32 mouse cellular contexts compared by ENCODE assay signal in the genomic region with DNA sequence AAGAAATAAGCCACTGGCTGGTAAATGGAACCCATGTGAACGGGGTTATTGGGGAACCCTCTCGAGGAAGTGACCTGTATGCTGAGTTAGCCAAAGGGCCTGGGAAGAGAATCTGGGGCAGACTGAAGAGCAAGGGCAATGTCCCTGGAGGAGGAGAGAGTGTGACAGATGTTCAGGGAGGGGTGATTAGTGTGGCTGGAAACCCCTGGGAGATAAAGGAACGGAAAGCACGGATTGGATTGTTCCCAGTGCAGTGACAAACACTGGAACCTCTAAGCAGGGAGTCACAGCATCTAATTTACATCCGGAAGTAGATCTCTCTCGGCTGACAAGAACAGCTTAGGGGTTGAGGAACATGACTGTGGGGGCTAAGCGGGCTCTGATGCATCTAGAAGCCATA. TPM values are rescaled to one million over a fixed set of nuclear protein-coding genes. Genes with fewer than 3 reads are reported as not detected.
DNase-seq lines count a peak whose midpoint lies in the region; ATAC-seq lines count a peak whose summit lies in the region.
"Had no signal": no experiment of that assay in that cellular context is flagged by ENCODE, and none has a peak within 500 bp of the region (broad histone marks: within the 10 kb centered on the region; RNA-seq: fewer than 3 reads in every experiment).

No protein-coding gene starts in this region.

- peak overlapping the region; percentile 11; the same call in 1 of the 2 replicates for H3K4me2 ChIP-seq in heart, embryonic 14.5 days (ENCODE audit: low read length)
- no peak overlapping the region for H3K4me2 ChIP-seq in midbrain, embryonic 15.5 days
- H3K4me2 ChIP-seq: embryonic facial prominence, embryonic 15.5 days; heart, embryonic 13.5 days; hindbrain, embryonic 15.5 days; limb, embryonic 12.5 days; liver, embryonic 13.5 days; lung, embryonic 15.5 days; neural tube, embryonic 12.5 days had no signal

- no peak overlapping the region for H3K27ac ChIP-seq in heart, embryonic 14.5 days (replicated peaks in 1 of 2; ENCODE audit: control insufficient read depth in 1 of 2, insufficient read depth in 1 of 2, low read depth in 2 of 2, low read length in 2 of 2)
- peak overlapping the region; percentile 49; the same call in 1 of the 2 replicates for H3K27ac ChIP-seq in midbrain, embryonic 10.5 days (replicated peaks)
- H3K27ac ChIP-seq in midbrain, embryonic 15.5 days, result no peak overlapping the region
- H3K27ac ChIP-seq: embryonic facial prominence, embryonic 15.5 days; forebrain, embryonic 10.5 days; heart, embryonic 13.5 days; hindbrain, embryonic 15.5 days; kidney, postnatal 0 days; limb, embryonic 12.5 days; liver, embryonic 13.5 days; lung, embryonic 15.5 days; neural tube, embryonic 12.5 days had no signal

- H3K36me3 ChIP-seq in heart, embryonic 14.5 days (ENCODE audit: control insufficient read depth, insufficient read depth, low read length), result no peaks in the 10 kb centered on the region
- peaks cover 2% of the 10 kb centered on the region; the same call in 1 of the 2 replicates for H3K36me3 ChIP-seq in midbrain, embryonic 10.5 days
- no peaks in the 10 kb centered on the region for H3K36me3 ChIP-seq in midbrain, embryonic 15.5 days (replicated peaks)
- H3K36me3 ChIP-seq: embryonic facial prominence, embryonic 15.5 days; heart, embryonic 13.5 days; hindbrain, embryonic 15.5 days; limb, embryonic 12.5 days; liver, embryonic 13.5 days; lung, embryonic 15.5 days; neural tube, embryonic 12.5 days had no signal

- no peaks in the 10 kb centered on the region for H3K9me3 ChIP-seq in heart, embryonic 14.5 days (ENCODE audit: control insufficient read depth, low read length)
- H3K9me3 ChIP-seq in midbrain, embryonic 10.5 days (replicated peaks), result no peaks in the 10 kb centered on the region
- no peaks in the 10 kb centered on the region for H3K9me3 ChIP-seq in midbrain, embryonic 15.5 days
- H3K9me3 ChIP-seq: embryonic facial prominence, embryonic 15.5 days; forebrain, embryonic 10.5 days; heart, embryonic 13.5 days; hindbrain, embryonic 15.5 days; limb, embryonic 12.5 days; liver, embryonic 13.5 days; lung, embryonic 15.5 days; neural tube, embryonic 12.5 days had no signal

- no peak for ATAC-seq in heart, embryonic 14.5 days (ENCODE audit: insufficient number of reproducible peaks, insufficient read depth, low FRiP score, low read depth)
- ATAC-seq in midbrain, embryonic 15.5 days (replicated peaks), result no peak
- ATAC-seq: activated CD4-positive, CD25-positive, alpha-beta regulatory T cell, adult 4 months; CD4-positive, CD25-positive, alpha-beta regulatory T cell, adult 4 months; intestine, postnatal 0 days; Patski had no signal

- 0 out of 2 replicates have a peak overlapping the region, but pooled peaks have one; percentile 25 for H3K9ac ChIP-seq in heart, embryonic 14.5 days (ENCODE audit: low read length)
- H3K9ac ChIP-seq in midbrain, embryonic 15.5 days, result no peak overlapping the region
- H3K9ac ChIP-seq: embryonic facial prominence, embryonic 15.5 days; heart, embryonic 13.5 days; hindbrain, embryonic 15.5 days; limb, embryonic 12.5 days; liver, embryonic 13.5 days; lung, embryonic 15.5 days; neural tube, embryonic 12.5 days had no signal

- peak; percentile 11 for DNase-seq in cerebellum, adult 11-12 months
- no peak for DNase-seq in cerebellum, adult 18-20 months
- no peak for DNase-seq in heart, postnatal 25 days (ENCODE audit: low spot score)
- DNase-seq in midbrain, embryonic 10.5 days (ENCODE audit: low spot score), result no peak
- DNase-seq in retina, embryonic 14.5 days (ENCODE audit: low spot score), result peak; percentile 53
- DNase-seq in thymus, postnatal 0 days (ENCODE audit: low spot score), result no peak
- DNase-seq: adrenal gland, postnatal 14 days; cerebellum, postnatal 36 days; gastrocnemius, postnatal 36 days; liver, embryonic 13.5 days; lung, postnatal 4 days; spleen, adult 18-20 months; thymus, postnatal 4 days had no signal

- no peak overlapping the region for H3K4me3 ChIP-seq in heart, embryonic 14.5 days (ENCODE audit: control insufficient read depth in 1 of 2, insufficient read depth in 1 of 2, low read depth in 1 of 2, low read length in 2 of 2)
- H3K4me3 ChIP-seq in midbrain, embryonic 10.5 days, result no peak overlapping the region
- no peak overlapping the region for H3K4me3 ChIP-seq in midbrain, embryonic 15.5 days
- H3K4me3 ChIP-seq: embryonic facial prominence, embryonic 15.5 days; forebrain, embryonic 10.5 days; heart, embryonic 13.5 days; hindbrain, embryonic 15.5 days; limb, embryonic 12.5 days; liver, embryonic 13.5 days; lung, embryonic 15.5 days; neural tube, embryonic 12.5 days had no signal

- peaks cover 15 to 19% of the 10 kb centered on the region in 2 experiments for H3K4me1 ChIP-seq in heart, embryonic 14.5 days (ENCODE audit: control insufficient read depth in 2 of 2, insufficient read depth in 2 of 2, low read length in 2 of 2)
- peaks cover 49% of the 10 kb centered on the region for H3K4me1 ChIP-seq in midbrain, embryonic 10.5 days
- peaks cover 16% of the 10 kb centered on the region for H3K4me1 ChIP-seq in midbrain, embryonic 15.5 days

- 20% methylated on average over 7 of the region's 7 CpGs for WGBS in heart, embryonic 14.5 days
- WGBS in midbrain, embryonic 10.5 days, result 34% methylated on average over 7 of the region's 7 CpGs
- 25% methylated on average over 7 of the region's 7 CpGs for WGBS in midbrain, embryonic 15.5 days

- intact Hi-C loops in heart, postnatal 25 days (cut with DNase I), result loop anchor here (2.0 kb wide), 2 partner anchors 33 to 51 kb away; no protein-coding TSS in a partner anchor

- H3K27me3 ChIP-seq in heart, embryonic 14.5 days (ENCODE audit: control insufficient read depth, insufficient read depth, low read length), result no peaks in the 10 kb centered on the region
- peaks cover 19% of the 10 kb centered on the region for H3K27me3 ChIP-seq in midbrain, embryonic 10.5 days (ENCODE audit: low read depth, poor library complexity, severe bottlenecking)
- no peaks in the 10 kb centered on the region for H3K27me3 ChIP-seq in midbrain, embryonic 15.5 days (replicated peaks)
- H3K27me3 ChIP-seq: embryonic facial prominence, embryonic 15.5 days; hindbrain, embryonic 15.5 days; limb, embryonic 12.5 days; lung, embryonic 15.5 days; neural tube, embryonic 12.5 days; Patski had no signal

RNA-seq across cellular contexts. Expression of a gene that starts 2.9 kb away (rescaled TPM):
- 4.1 and 5.0 TPM in 2 replicates for polyA plus RNA-seq in heart, embryonic 14.5 days (2014; fragmentation: Nextera tagmentation; extraction: Ambion mirVana)
- 10 to 100 TPM; 11.9 to 14.1 TPM for total RNA-seq in heart, postnatal 25 days (2021)
- polyA plus RNA-seq in midbrain, embryonic 10.5 days (2016; fragmentation: Nextera tagmentation; extraction: Ambion mirVana), result 3.6 and 3.7 TPM in 2 replicates
- polyA plus RNA-seq in midbrain, embryonic 15.5 days (2015; fragmentation: Nextera tagmentation; extraction: Ambion mirVana), result 6.8 and 7.1 TPM in 2 replicates
- polyA plus RNA-seq in thymus, postnatal 0 days (2015; fragmentation: Nextera tagmentation; extraction: Ambion mirVana), result 0.57 TPM in 2 replicates

RNA-seq across cellular contexts. Expression of a gene that starts 4.9 kb away (rescaled TPM):
- polyA plus RNA-seq in heart, embryonic 14.5 days (2014; fragmentation: Nextera tagmentation; extraction: Ambion mirVana), result not detected in 2 replicates
- total RNA-seq in heart, postnatal 25 days (2021), result not detected
- not detected in 2 replicates for polyA plus RNA-seq in midbrain, embryonic 10.5 days (2016; fragmentation: Nextera tagmentation; extraction: Ambion mirVana)
- not detected in 2 replicates for polyA plus RNA-seq in midbrain, embryonic 15.5 days (2015; fragmentation: Nextera tagmentation; extraction: Ambion mirVana)
- not detected in 2 replicates for polyA plus RNA-seq in thymus, postnatal 0 days (2015; fragmentation: Nextera tagmentation; extraction: Ambion mirVana)
- total RNA-seq: adrenal gland, postnatal 14 days; ES-E14; gastrocnemius, postnatal 36 days; layer of hippocampus, postnatal 14 days; left cerebral cortex, postnatal 10 days; monocyte, adult 5-6 weeks had no signal
- polyA plus RNA-seq: activated CD4-positive, CD25-positive, alpha-beta regulatory T cell, adult 4 months; CD4-positive, CD25-positive, alpha-beta regulatory T cell, adult 4 months; embryonic facial prominence, embryonic 15.5 days; forebrain, embryonic 10.5 days; heart, embryonic 13.5 days; hindbrain, embryonic 15.5 days; intestine, postnatal 0 days; limb, embryonic 12.5 days; liver, embryonic 13.5 days; lung, embryonic 15.5 days; neural tube, embryonic 12.5 days; stomach, embryonic 14.5 days had no signal

RNA-seq across cellular contexts. Expression of a gene that starts 53.1 kb away (rescaled TPM):
- polyA plus RNA-seq in heart, embryonic 14.5 days (2014; fragmentation: Nextera tagmentation; extraction: Ambion mirVana), result 18.3 and 19.6 TPM in 2 replicates
- total RNA-seq in heart, postnatal 25 days (2021), result 10 to 100 TPM; 21.6 to 22.4 TPM
- polyA plus RNA-seq in midbrain, embryonic 10.5 days (2016; fragmentation: Nextera tagmentation; extraction: Ambion mirVana), result 21.2 and 22.9 TPM in 2 replicates
- 9.4 and 9.9 TPM in 2 replicates for polyA plus RNA-seq in midbrain, embryonic 15.5 days (2015; fragmentation: Nextera tagmentation; extraction: Ambion mirVana)
- polyA plus RNA-seq in thymus, postnatal 0 days (2015; fragmentation: Nextera tagmentation; extraction: Ambion mirVana), result 23.5 and 25.5 TPM in 2 replicates

Comparison
In these comparisons a context has a peak if more than half of its experiments do, and no peak if none do; other contexts are left out.
1. DNase-seq: peak in cerebellum, adult 11-12 months (single experiment) and retina, embryonic 14.5 days (single experiment); none in cerebellum, adult 18-20 months (0 of 2), heart, postnatal 25 days (single experiment), midbrain, embryonic 10.5 days (single experiment) and thymus, postnatal 0 days (single experiment).